Mouse (Mus musculus) G1E (cell line): ENCODE measurements at regions not wholly inside any gene's neighbourhood (a gene's known extent, or its start where the extent isn't known, plus 50 kb on each side); places are given as distances from the start of the nearest gene placed in this dataset.

Experiments
- CTCF ChIP-seq: IDR thresholded peaks from 2 replicates; pipeline ENCODE4 v1.5.1; 2012; ENCODE audit warnings: low read depth, low read length, inconsistent platforms, mixed read lengths
- GATA1 ChIP-seq: IDR thresholded peaks from 2 replicates; pipeline ENCODE4 v1.6.1; 2012; ENCODE audit warnings: borderline replicate concordance, low read length, inconsistent platforms, mixed read lengths
- POLR2AphosphoS5 ChIP-seq: IDR thresholded peaks from 2 replicates; pipeline ENCODE4 v1.6.1; 2012; ENCODE audit warnings: low read depth, low read length, inconsistent platforms; ENCODE audit not compliant: insufficient replicate concordance
- TAL1 ChIP-seq: conservative IDR thresholded peaks from 2 replicates; pipeline ENCODE4 v1.6.1; 2012; ENCODE audit warnings: low read depth, low read length, inconsistent platforms, mixed read lengths

- no peak for TF ChIP-seq CTCF
- TF ChIP-seq GATA1: no peak
- no peak for TF ChIP-seq TAL1
- TF ChIP-seq POLR2AphosphoS5: no peak
Observed at GRCm38 (mm10) chr9:116296349-116296748, 121.2 kb upstream of the Tgfbr2 start.
